Mouse (Mus musculus): ENCODE data around the gene Arhgap17. TPM values are rescaled to one million over a fixed set of nuclear protein-coding genes. Genes with fewer than 3 reads are reported as not detected.

Gene Arhgap17
- polyA plus RNA-seq, 1 experiment from 2014 or later: 20.3 TPM

DNA sequence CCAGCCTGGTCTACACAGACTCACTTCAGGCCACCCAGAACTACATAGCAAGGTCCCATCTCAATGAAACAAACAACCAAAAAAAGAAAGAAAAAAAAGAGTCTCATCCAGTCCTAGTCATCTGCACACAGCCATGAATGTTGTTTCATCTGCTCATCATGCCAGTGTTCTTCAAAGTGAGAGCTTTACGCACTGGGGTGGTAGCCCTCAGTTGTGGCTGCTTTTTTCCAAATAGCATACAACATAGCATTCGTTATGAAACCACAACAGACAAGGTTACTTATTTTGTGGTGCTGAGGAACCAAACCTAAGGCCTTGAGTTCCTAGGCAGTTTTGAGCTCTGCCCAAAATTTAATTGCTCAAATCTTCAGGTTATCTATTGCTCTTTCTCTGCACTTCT, 14.9 kb downstream of the Arhgap17 start:
- Histone ChIP-seq H3K27ac (no peak overlapping the region), H3K4me1 (replicated peaks) (0 out of 2 replicates have a peak, but pooled peaks cover 2% of the 10 kb centered on the region), H3K36me3 (no peaks in the 10 kb centered on the region), H3K9ac (replicated peaks) (no peak overlapping the region), H3K4me2 (no peak overlapping the region), H3K9me3 (no peaks in the 10 kb centered on the region), H3K27me3 (no peaks in the 10 kb centered on the region), H3K4me3 (replicated peaks) (no peak overlapping the region)
- no peak for ATAC-seq (ENCODE audit: insufficient number of reproducible peaks, insufficient read depth, low FRiP score, low TSS enrichment, low read depth)
- WGBS: 89% methylated on average over 2 of the region's 2 CpGs

DNA sequence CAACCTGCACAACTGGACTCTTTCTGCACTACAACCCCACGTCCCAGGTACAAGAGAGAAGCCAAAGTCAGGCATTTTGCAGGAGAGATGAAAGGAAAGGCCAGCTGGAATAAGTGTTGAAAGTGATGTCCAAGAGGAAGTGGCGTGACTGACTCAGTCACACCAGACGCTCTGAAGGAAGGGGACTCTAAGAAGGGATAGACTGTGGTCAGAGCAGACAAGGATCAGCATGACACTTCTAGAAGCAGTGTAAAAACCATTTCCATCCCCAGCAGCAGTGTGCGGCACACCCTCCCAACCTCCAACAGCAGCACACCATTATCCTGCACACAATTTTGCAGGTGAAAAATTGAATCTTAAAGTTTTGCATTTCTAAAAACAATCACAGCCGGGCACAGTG, 15.3 kb downstream of the Arhgap17 start:
- WGBS: 86% methylated on average over 5 of the region's 5 CpGs
- no peak for ATAC-seq (ENCODE audit: insufficient number of reproducible peaks, insufficient read depth, low FRiP score, low TSS enrichment, low read depth)
- H3K4me3 ChIP-seq (replicated peaks): no peak overlapping the region
- H3K4me2 ChIP-seq: no peak overlapping the region
- no peaks in the 10 kb centered on the region for H3K4me1 ChIP-seq (replicated peaks)
- no peak overlapping the region for H3K27ac ChIP-seq
- H3K9ac ChIP-seq (replicated peaks): no peak overlapping the region
- H3K9me3 ChIP-seq: no peaks in the 10 kb centered on the region
- H3K36me3 ChIP-seq: no peaks in the 10 kb centered on the region
- H3K27me3 ChIP-seq: no peaks in the 10 kb centered on the region

DNA sequence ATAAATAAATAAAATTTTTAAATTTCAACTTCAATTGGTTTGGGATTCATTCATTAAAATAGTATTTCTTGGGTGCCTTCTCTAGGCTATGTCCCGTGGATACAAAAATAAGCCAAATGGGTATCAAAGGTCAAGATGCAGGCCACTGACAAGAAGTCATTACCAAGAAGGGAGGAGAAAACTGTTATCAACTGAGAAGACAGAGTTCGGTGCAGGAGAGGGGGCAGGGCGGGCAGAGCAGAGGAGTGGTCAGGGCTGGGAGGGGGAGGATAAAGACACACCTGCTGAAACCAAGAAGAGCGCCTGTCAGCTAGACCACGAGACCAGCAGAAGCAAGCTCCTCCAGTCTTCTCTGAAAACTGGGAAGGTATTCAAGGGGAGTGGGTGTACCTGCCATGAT, 15.8 kb downstream of the Arhgap17 start:
- no peak overlapping the region for H3K27ac ChIP-seq
- H3K27me3 ChIP-seq: no peaks in the 10 kb centered on the region
- no peaks in the 10 kb centered on the region for H3K36me3 ChIP-seq
- H3K4me3 ChIP-seq (replicated peaks): no peak overlapping the region
- H3K9me3 ChIP-seq: no peaks in the 10 kb centered on the region
- H3K4me2 ChIP-seq: no peak overlapping the region
- 86% methylated on average over 5 of the region's 5 CpGs for WGBS
- no peak overlapping the region for H3K9ac ChIP-seq (replicated peaks)
- no peak for ATAC-seq (ENCODE audit: insufficient number of reproducible peaks, insufficient read depth, low FRiP score, low TSS enrichment, low read depth)
- H3K4me1 ChIP-seq (replicated peaks): 0 out of 2 replicates have a peak, but pooled peaks cover 3% of the 10 kb centered on the region

DNA sequence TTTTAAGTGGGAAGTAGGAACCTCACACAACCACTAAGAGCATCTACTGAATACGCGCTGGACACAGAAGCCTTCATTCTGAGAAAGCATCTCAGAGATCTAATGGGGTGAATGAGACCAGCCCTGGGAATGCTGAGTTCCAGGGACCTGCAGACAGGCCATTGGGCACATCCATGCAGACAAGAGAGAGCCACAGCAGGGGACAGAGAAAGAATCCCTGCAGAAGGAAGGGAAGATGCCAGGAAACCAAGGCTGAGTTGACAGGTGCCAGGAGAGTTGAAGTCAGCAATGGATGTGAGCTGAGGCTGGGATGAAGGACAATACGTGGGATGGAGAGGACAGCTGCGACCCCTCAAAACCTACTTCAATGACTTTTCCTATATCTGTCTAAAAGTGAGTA, 16.6 kb downstream of the Arhgap17 start:
- 96% methylated on average over 4 of the region's 4 CpGs for WGBS
- Histone ChIP-seq H3K27ac (no peak overlapping the region), H3K4me1 (replicated peaks) (0 out of 2 replicates have a peak, but pooled peaks cover 5% of the 10 kb centered on the region), H3K36me3 (no peaks in the 10 kb centered on the region), H3K9me3 (no peaks in the 10 kb centered on the region), H3K4me2 (no peak overlapping the region), H3K9ac (replicated peaks) (no peak overlapping the region), H3K4me3 (replicated peaks) (no peak overlapping the region), H3K27me3 (no peaks in the 10 kb centered on the region)
- no peak for ATAC-seq (ENCODE audit: insufficient number of reproducible peaks, insufficient read depth, low FRiP score, low TSS enrichment, low read depth)

DNA sequence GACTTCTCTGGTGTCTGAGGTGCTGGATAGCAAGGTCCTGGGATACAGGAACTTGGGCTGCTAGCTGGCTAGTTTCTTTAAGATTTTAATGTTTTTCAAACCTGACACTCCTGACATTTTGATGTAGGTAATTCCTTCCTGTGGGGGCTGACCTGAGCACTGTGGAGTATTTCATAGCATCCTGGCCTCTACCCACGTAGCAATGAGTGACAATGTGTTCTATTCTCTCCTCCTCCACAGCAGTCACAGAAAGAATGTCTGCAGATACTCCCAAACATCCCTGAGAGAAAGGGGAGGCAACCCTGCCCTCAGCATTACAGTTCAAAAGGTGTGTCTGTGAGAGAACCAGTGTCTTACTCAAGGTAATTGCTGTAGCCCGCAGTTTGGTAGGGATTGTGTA, 19.5 kb downstream of the Arhgap17 start:
- H3K4me1 ChIP-seq (replicated peaks): peaks cover 14% of the 10 kb centered on the region; the same call in 1 of the 2 replicates
- no peaks in the 10 kb centered on the region for H3K36me3 ChIP-seq
- no peak overlapping the region for H3K4me2 ChIP-seq
- H3K27me3 ChIP-seq: no peaks in the 10 kb centered on the region
- WGBS: 58% methylated on average over 2 of the region's 2 CpGs
- no peaks in the 10 kb centered on the region for H3K9me3 ChIP-seq
- H3K4me3 ChIP-seq (replicated peaks): no peak overlapping the region
- ATAC-seq (ENCODE audit: insufficient number of reproducible peaks, insufficient read depth, low FRiP score, low TSS enrichment, low read depth): no peak
- H3K9ac ChIP-seq (replicated peaks): no peak overlapping the region
- H3K27ac ChIP-seq: no peak overlapping the region

DNA sequence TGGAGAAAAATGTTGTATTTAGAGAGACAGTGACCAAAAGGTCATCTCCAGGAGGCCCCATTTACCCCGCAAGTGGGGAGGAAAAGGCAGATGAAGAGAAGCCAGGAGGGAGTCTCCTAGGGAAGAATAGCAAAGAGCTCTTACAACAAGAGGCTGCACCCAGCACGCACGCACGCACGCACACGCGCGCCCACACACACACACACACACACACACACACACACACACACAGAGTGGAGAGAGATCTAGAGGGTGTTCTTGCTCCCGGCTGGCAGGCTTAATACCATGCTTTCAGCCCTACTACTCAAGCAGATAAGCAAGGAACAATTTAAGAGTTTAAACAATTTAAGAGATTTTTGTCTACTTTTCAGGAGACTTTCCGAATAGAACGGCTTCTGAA, 19.9 kb downstream of the Arhgap17 start:
- no peaks in the 10 kb centered on the region for H3K9me3 ChIP-seq
- ATAC-seq (ENCODE audit: insufficient number of reproducible peaks, insufficient read depth, low FRiP score, low TSS enrichment, low read depth): no peak
- H3K27ac ChIP-seq: no peak overlapping the region
- peaks cover 15% of the 10 kb centered on the region; the same call in 1 of the 2 replicates for H3K4me1 ChIP-seq (replicated peaks)
- no peak overlapping the region for H3K4me2 ChIP-seq
- H3K4me3 ChIP-seq (replicated peaks): no peak overlapping the region
- no peak overlapping the region for H3K9ac ChIP-seq (replicated peaks)
- no peaks in the 10 kb centered on the region for H3K36me3 ChIP-seq
- WGBS: 89% methylated on average over 11 of the region's 11 CpGs
- no peaks in the 10 kb centered on the region for H3K27me3 ChIP-seq

DNA sequence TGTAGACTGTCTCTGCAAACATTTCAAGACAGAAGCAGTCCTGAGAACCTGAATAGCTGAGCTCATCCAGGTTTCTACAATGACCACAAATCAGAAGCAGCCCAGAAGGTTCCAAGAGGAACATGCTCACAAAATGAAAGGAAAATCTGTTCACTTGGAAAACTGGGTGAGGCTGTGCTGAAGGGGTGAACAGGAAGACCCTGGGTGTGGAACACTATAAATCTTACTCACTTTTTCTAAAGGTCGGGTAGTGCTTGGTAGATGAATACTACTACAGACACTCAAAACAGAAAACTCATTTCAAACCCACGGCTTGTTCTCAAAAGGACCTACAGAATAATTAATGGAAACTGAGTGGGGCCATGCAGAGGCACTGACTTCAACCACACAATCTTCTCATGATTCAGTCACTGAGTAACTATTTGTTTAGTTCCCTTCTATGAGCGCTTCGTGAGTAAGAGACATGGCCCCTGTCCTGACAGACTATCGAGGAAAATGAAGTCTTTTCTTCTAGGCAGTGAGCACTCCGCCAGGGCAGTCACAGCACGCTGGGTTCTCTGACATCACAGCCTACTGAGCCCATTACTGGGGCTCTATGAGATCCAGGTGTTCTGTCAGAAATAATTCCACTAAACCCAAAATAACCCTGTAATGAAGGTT, 23.0 kb downstream of the Arhgap17 start:
- no peak for ATAC-seq (ENCODE audit: insufficient number of reproducible peaks, insufficient read depth, low FRiP score, low TSS enrichment, low read depth)
- H3K4me3 ChIP-seq (replicated peaks): no peak overlapping the region
- 81% methylated on average over 7 of the region's 7 CpGs for WGBS
- no peaks in the 10 kb centered on the region for H3K9me3 ChIP-seq
- H3K27me3 ChIP-seq: no peaks in the 10 kb centered on the region
- peaks cover 20% of the 10 kb centered on the region; the same call in 1 of the 2 replicates for H3K4me1 ChIP-seq (replicated peaks)
- no peak overlapping the region for H3K27ac ChIP-seq
- no peak overlapping the region for H3K4me2 ChIP-seq
- no peak overlapping the region for H3K9ac ChIP-seq (replicated peaks)
- H3K36me3 ChIP-seq: no peaks in the 10 kb centered on the region

DNA sequence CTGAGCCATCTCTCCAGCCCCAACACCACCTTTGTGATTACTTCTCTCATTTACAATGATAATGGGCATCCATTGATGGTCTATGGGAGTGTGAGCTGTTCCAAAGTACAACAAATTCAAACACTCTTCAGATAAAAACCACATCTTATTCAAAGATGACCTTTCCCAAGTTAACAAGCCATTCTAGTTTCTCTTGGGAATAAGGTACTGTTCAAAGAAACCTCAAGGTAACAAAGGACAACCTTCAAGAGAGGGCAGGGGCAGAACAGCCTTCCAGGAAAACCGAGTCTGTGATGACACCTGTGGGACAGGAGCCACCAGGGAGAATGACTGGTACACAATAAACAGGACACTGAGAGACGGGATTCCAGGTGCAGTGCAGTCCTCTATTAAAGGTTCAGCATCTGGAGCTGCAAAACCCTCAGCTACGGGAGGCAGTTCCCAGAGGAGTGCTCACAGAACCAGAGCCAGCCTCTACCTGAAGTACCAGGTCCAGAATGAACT, 24.6 kb downstream of the Arhgap17 start:
- Histone ChIP-seq H3K27me3 (no peaks in the 10 kb centered on the region), H3K4me3 (replicated peaks) (no peak overlapping the region), H3K9me3 (no peaks in the 10 kb centered on the region), H3K27ac (no peak overlapping the region), H3K9ac (replicated peaks) (no peak overlapping the region), H3K4me1 (replicated peaks) (peaks cover 24% of the 10 kb centered on the region; the same call in 1 of the 2 replicates), H3K4me2 (no peak overlapping the region), H3K36me3 (no peaks in the 10 kb centered on the region)
- ATAC-seq (ENCODE audit: insufficient number of reproducible peaks, insufficient read depth, low FRiP score, low TSS enrichment, low read depth): no peak
- WGBS: 68% methylated on average over 3 of the region's 3 CpGs

DNA sequence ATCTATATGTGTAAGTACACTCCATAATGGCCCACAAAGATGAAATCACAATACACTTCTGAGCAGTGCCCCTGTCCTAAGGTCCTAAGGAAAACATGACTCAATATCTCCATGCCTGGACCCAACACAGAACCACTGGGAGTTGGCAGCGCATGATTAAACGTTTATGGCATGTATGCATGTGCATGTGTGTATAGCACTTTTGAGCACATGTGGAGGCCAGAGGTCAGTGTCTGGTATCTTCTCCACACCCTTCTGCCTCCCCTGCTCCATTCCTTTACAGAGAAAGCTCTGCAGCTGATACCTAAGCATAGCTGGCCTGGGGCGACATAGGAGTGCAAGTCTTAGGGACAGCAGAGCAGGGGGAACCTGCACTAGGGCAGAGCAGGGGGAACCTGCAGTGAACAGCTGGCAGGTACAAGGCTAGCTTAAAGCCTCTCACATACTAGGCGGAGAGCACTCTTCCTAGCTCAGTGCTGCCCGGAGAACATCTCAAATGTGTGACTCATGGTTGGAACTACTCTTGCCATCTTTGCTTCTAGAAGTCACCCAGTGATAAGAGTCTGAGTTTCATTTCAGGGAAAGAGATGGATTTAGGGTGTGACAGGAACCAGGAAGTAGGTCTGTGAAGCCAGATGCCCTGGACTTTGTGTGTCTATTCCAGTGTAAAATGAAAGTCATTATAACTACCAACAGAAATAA, 25.5 kb downstream of the Arhgap17 start:
- Histone ChIP-seq H3K27ac (no peak overlapping the region), H3K4me2 (no peak overlapping the region), H3K4me3 (replicated peaks) (no peak overlapping the region), H3K9me3 (no peaks in the 10 kb centered on the region), H3K9ac (replicated peaks) (no peak overlapping the region), H3K36me3 (no peaks in the 10 kb centered on the region), H3K4me1 (replicated peaks) (peaks cover 23% of the 10 kb centered on the region; the same call in 1 of the 2 replicates), H3K27me3 (no peaks in the 10 kb centered on the region)
- 86% methylated on average over 5 of the region's 5 CpGs for WGBS
- ATAC-seq (ENCODE audit: insufficient number of reproducible peaks, insufficient read depth, low FRiP score, low TSS enrichment, low read depth): no peak

DNA sequence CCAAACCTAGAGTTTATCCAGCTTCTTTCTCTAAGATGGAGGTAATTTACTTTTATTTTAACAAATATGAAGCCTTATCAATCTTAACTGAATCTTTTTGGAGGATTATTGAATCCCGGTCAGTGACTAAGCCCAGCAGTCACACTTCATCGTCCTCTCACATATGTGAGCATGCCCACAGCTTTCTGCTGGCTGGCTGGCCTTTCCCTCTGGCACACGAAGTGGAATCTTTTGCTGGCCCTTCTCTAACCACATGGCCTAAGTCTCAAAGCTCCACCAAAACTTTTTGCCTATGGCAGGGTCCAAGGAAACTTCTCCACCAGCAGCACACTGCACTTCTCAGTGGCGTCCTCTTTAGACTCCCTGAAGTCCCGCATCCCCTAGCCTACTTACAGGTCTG, 27.8 kb downstream of the Arhgap17 start:
- Histone ChIP-seq H3K4me1 (replicated peaks) (peaks cover 15% of the 10 kb centered on the region; the same call in 1 of the 2 replicates), H3K9me3 (no peaks in the 10 kb centered on the region), H3K27ac (no peak overlapping the region), H3K4me3 (replicated peaks) (no peak overlapping the region), H3K27me3 (no peaks in the 10 kb centered on the region), H3K4me2 (no peak overlapping the region), H3K36me3 (no peaks in the 10 kb centered on the region), H3K9ac (replicated peaks) (no peak overlapping the region)
- 75% methylated on average over 5 of the region's 5 CpGs for WGBS
- no peak for ATAC-seq (ENCODE audit: insufficient number of reproducible peaks, insufficient read depth, low FRiP score, low TSS enrichment, low read depth)

DNA sequence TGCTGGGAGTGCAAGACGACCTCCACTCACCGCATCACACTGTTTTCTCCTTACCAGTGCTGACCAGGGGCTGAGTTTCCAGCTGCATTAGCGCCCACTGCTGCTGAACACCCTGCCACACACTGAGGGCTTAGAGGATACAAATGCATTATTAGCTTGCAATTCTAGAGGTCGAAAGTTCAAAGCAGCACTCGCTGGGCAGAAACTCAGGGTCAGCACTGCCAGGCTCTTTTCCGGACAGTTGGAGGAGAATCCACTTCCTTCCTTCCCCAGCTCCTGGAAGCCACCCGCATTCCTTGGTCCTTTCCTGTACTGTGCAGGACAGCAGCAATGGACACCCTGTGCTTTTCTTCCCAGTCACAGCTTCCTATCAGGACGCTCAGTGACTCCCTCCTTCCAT, 31.4 kb downstream of the Arhgap17 start:
- H3K4me3 ChIP-seq (replicated peaks): no peak overlapping the region
- 57% methylated on average over 8 of the region's 8 CpGs for whole genome bisulfite sequencing
- H3K9me3 ChIP-seq: no peaks in the 10 kb centered on the region
- H3K36me3 ChIP-seq: no peaks in the 10 kb centered on the region
- no peak for ATAC-seq (ENCODE audit: insufficient number of reproducible peaks, insufficient read depth, low FRiP score, low TSS enrichment, low read depth)
- no peaks in the 10 kb centered on the region for H3K27me3 ChIP-seq
- H3K4me2 ChIP-seq: no peak overlapping the region
- H3K4me1 ChIP-seq (replicated peaks): peaks cover 9% of the 10 kb centered on the region; the same call in 1 of the 2 replicates
- H3K9ac ChIP-seq (replicated peaks): no peak overlapping the region
- no peak overlapping the region for H3K27ac ChIP-seq

Measured in limb, embryonic 12.5 days (tissue).